Mouse (Mus musculus) thymus, postnatal 25 days (tissue): ENCODE results near the gene Nhlrc3.
A peak's percentile ranks its signal among the peaks of the same experiment; 100 is the strongest.

ENCODE experiments used
- DNase-seq: peaks from one replicate; pipeline ENCODE4 v3.0.0; 2022

Nhlrc3 gene

DNA sequence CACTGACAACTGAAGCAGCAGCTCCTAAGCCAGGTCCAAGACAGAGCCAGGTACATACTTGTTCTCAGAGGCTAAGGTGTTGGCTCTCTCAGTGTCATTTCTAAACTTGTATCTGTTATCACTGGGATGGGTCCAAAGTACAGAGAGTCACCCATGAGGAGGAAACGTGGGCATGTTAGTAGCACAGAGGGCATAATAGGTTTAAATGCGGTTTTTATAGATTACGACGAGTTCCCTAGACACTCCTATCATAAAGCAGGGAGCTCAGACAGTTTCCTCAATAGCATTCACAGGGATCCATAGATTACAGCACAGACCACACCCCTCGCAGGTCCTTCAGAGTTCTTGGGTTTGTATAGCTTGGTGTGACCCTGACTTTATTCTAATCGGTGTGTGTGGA lies 9.1 kb downstream of the Nhlrc3 start:
- no peak for DNase-seq

- no peak for DNase-seq
Measured at GRCm38 (mm10) chr3:53453346-53453745, 9.8 kb downstream of the Nhlrc3 start.

- DNase-seq = no peak
Measured at GRCm38 (mm10) chr3:53452351-53452750, 10.8 kb downstream of the Nhlrc3 start.

DNA sequence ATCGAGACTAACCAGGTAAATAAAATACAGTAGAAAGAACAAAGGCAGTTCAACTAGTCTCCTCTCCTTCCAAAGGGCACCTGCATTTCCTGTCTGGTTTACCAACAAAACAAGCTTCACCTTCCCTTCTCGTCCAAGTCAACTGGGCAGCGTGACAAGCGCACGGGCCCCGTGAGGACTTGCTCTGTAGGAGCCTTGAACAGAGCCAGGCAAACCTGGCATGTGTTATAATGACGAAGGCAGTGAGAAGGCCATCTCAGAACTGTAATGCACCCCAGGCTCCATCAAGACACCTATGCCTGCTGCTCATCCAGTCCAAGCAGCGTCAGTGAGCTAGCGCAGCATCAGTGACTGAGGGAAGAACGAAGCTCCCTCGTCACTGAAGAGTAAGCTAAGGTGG lies 12.5 kb downstream of the Nhlrc3 start:
- no peak for DNase-seq

- peak; percentile 5 for DNase-seq
Measured at GRCm38 (mm10) chr3:53448208-53448607, 14.9 kb downstream of the Nhlrc3 start.

DNA sequence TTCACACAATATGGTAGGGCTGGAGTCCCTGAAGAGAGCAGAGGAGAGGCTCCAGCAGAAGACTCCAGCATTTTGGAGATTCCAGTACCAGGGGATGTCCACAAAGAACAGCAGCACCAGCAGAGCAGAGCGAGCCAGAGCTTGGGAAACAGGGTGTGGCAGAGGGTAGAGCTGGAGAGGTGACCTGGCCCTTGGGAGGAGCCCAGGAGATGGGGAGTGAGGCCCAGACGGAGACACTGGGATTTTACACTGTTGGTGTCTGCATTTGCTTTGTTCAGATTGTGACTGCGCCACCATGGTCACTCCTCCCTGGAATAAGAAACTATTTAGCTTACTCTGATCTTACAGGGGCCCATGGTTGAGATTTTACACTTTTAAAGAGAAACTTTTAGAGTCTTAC lies 16.3 kb downstream of the Nhlrc3 start:
- no peak for DNase-seq

DNA sequence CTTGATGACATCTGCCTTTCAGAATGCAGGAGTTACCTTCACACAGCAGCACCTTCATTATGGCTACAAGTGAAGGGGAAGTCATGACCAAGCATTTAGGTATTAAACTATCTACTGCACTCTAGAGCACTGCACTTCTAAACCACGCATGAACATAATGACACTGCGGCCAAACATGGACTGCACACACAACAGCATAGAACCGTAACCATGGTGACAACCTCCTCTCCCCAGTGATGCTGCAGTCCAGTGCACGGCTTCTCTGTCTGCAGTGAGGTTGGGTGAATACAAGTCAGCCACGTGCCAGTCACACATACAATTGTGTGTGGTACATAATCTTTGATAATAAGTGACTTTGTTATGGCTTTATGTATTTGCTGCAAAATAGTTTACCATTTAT lies 17.6 kb downstream of the Nhlrc3 start:
- DNase-seq = no peak

- DNase-seq = no peak
Measured at GRCm38 (mm10) chr3:53436550-53436949, 26.6 kb downstream of the Nhlrc3 start.

DNA sequence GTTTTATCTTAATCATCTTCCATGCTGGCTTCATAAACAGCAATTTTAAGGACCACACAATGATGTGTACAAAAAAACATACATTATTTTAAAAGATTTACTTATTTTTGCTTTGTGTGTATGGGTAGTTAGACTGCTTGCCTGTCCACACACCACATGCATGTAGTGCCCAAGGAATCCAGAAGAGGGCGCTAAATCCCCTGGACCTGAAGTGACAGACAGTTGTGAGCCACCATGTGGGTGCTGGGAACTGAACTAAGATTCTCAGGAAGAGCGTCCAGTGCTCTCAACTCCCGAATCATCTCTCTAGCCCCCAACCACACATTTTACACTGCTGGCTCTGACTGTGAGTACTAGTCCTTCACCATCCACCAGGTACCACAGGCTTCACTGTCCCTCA lies 28.5 kb downstream of the Nhlrc3 start:
- no peak for DNase-seq

- no peak for DNase-seq
Measured at GRCm38 (mm10) chr3:53423576-53423975, 39.6 kb downstream of the Nhlrc3 start.

DNA sequence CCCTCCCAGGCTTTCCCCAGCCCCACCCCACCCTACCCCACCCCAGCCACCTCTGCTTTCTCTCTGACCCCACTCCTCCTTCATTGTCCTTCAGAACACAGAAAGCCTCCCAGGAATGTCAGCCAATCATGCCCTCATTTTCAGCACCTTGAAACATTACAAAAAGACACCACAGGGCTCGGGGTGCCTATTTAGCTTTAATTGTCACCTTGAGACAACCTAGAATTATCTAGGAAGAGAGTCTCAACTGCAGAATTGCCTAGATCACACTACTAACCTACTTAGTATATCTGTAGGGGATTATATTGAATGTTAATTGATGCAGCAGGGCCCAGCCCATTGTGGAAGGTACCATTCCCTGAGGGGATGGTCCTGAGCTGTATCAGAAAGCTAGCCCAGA lies 40.4 kb downstream of the Nhlrc3 start:
- no peak for DNase-seq

DNA sequence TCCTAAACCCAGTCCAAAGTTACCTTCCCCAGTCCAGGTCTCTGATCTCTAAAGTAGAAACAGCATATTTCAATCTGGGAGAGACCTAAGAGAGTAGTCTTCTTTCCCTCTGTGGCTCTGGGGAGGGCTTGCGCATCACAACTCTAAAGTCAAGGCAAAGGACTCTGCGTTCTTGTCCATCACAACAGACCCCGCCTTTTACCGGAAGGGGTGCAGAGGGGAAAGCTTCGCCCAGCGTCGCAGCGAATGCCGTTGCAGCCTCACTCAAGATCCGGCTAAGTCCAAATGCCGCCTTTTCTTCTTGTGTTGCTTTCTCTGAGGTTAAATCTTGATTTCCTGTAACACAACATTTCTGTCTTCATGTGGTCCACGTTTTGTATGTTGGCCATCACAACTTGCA lies 41.5 kb downstream of the Nhlrc3 start:
- no peak for DNase-seq

- DNase-seq = no peak
Measured at GRCm38 (mm10) chr3:53417701-53418100, 45.4 kb downstream of the Nhlrc3 start.

GRCm38 (mm10) chr3:53416036-53416506 lies 47.1 kb downstream of the Nhlrc3 start:
- DNase-seq = no peak

DNA sequence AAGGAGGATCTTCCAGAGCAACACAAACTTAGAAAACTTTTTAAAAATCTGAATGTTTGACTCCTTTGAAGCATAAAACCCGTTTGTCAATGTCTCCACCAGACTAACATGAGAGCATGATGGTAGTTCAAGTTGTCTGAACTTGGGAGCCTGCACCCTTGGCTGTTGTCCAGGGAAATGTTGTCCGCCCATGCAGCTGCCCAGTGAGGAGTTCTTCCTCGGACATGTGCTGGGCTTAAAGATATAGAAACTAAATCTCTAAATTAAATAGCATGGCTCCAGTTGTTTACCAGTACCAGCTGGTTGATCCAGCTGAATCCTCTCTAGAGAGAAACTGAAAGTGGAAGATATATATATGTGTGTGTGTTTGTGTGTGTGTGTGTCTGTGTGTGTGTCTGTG lies 49.2 kb downstream of the Nhlrc3 start:
- DNase-seq = no peak

DNA sequence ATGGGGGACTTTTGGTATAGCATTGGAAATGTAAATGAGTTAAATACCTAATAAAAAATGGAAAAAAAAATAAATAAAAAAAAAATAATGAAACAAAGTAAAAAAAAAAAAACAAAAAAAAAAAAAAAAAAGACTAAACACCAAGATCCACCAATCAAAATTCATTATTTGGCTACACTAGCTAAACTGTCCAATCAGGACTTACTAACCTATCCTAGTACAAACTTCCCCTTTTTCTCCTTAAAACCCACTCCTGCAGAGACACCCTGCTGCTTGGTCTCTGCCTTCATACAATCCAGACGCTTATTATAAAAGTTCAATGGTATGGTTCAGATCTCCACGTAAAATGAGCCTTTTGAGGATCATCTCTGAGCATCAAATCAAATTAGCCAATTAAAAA lies 49.7 kb downstream of the Nhlrc3 start:
- DNase-seq = no peak

DNA sequence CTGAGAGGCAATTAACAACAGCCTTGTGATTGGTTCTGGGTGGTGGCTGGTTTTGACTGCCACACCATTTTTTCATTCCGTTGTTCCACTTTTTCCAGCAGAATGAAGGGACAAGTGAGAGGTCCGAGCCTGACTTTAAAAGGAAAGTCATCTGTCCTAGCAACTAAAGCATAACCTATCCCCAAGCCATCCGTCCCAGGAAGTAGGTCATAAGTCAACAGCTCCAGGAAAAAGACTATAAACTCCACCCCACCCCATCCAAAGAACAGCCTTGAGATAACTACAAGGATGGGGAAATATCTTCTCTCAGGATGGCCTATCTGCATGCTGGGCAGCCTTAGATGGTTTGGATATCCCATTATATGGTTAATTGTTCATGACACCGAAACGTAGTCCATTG lies 50.9 kb downstream of the Nhlrc3 start:
- DNase-seq = no peak

DNA sequence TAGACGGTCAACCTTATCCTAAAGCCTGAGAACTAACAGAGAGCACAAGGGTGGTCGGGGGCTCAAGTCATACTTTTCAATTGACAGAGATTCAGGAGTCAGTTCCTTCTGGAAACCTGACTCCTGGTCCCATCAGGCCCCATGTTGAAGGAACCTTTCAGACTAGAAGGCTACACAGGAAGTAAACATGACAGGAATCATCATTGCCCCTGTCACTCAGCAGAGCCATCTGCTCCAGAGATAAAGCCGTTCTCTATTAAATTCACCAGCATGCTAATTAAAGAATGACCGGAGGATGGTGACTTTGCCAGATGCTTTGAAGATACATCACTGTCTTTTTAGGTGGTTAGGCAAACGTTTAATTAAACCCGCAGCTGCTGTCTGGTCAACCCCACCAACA lies 53.1 kb downstream of the Nhlrc3 start:
- DNase-seq = no peak

GRCm38 (mm10) chr3:53407145-53407544 lies 56.0 kb downstream of the Nhlrc3 start:
- no peak for DNase-seq
